Mouse (Mus musculus) layer of hippocampus, adult 18-20 months (tissue): ENCODE results near the gene Spats1. TPM values are rescaled to one million over a fixed set of nuclear protein-coding genes. Genes with fewer than 3 reads are reported as not detected.

Source experiments
- DNase-seq, 2 experiments: peaks; one replicate each; pipeline ENCODE4 v3.0.0; 2022; ENCODE audit warnings: low spot score in 2 of 2
- long read RNA-seq: library from polyadenylated mRNA; stranded (forward); transcript quantifications from one replicate; pipeline ENCODE4 v2.0.0, GENCODE M21; 2021
- total RNA-seq, 2 experiments: library from RNA; stranded (reverse); gene quantifications; 2 replicates each; pipeline ENCODE4 v1.2.3; 2021

The Spats1 gene
- 1 to 10 TPM; 4.4 to 4.7 TPM for total RNA-seq
- long read RNA-seq, partial matches to known transcripts, result 1 of 2 reads
- long read RNA-seq, other reads (novel, unspliced or antisense), result 1 of 2 reads

GRCm38 (mm10) chr17:45474669-45475465 is at the start of gene Spats1:
Spats1 (minus strand) TSS chr17:45475415.
- peak; percentile 86 to 90 for DNase-seq

- no peak for DNase-seq
Observed at GRCm38 (mm10) chr17:45524961-45525360, 49.7 kb upstream of the Spats1 start.

GRCm38 (mm10) chr17:45523263-45523662 is 48.0 kb upstream of the Spats1 start, which contains the start of gene Tcte1:
Tcte1 (plus strand) TSS chr17:45523434.
- DNase-seq, result no peak

- DNase-seq, result no peak
Observed at GRCm38 (mm10) chr17:45520136-45520535, 44.9 kb upstream of the Spats1 start.

- DNase-seq, result no peak
Observed at GRCm38 (mm10) chr17:45518766-45519475, 43.7 kb upstream of the Spats1 start.

GRCm38 (mm10) chr17:45517549-45518215 is 42.5 kb upstream of the Spats1 start:
- DNase-seq, result no peak

GRCm38 (mm10) chr17:45517135-45517534 is 41.9 kb upstream of the Spats1 start:
- no peak for DNase-seq

GRCm38 (mm10) chr17:45516488-45516887 is 41.3 kb upstream of the Spats1 start:
- DNase-seq, result peak; percentile 63 to 90

GRCm38 (mm10) chr17:45515806-45516205 is 40.6 kb upstream of the Spats1 start:
- no peak for DNase-seq

- DNase-seq, result no peak
Observed at GRCm38 (mm10) chr17:45515204-45515726, 40.0 kb upstream of the Spats1 start.

GRCm38 (mm10) chr17:45511757-45512156 is 36.5 kb upstream of the Spats1 start:
- no peak for DNase-seq

GRCm38 (mm10) chr17:45510871-45511270 is 35.7 kb upstream of the Spats1 start:
- DNase-seq, result no peak

- peak; percentile 86 to 95 for DNase-seq
Observed at GRCm38 (mm10) chr17:45506700-45507189, 31.5 kb upstream of the Spats1 start, which contains the start of gene Aars2. Aars2 (plus strand) TSS chr17:45506841.

- no peak for DNase-seq
Observed at GRCm38 (mm10) chr17:45505941-45506465, 30.8 kb upstream of the Spats1 start.

GRCm38 (mm10) chr17:45503301-45503973 is 28.2 kb upstream of the Spats1 start:
- DNase-seq, result no peak

GRCm38 (mm10) chr17:45502324-45502723 is 27.1 kb upstream of the Spats1 start:
- DNase-seq, result no peak

- no peak for DNase-seq
Observed at GRCm38 (mm10) chr17:45500981-45501380, 25.8 kb upstream of the Spats1 start.

- DNase-seq, result no peak
Observed at GRCm38 (mm10) chr17:45499516-45499915, 24.3 kb upstream of the Spats1 start.

GRCm38 (mm10) chr17:45498397-45498796 is 23.2 kb upstream of the Spats1 start:
- no peak for DNase-seq

- DNase-seq, result no peak
Observed at GRCm38 (mm10) chr17:45495398-45495797, 20.2 kb upstream of the Spats1 start.
